Mouse (Mus musculus) adrenal gland, adult 18-20 months (tissue): ENCODE measurements at regions not wholly inside any gene's neighbourhood (a gene's known extent, or its start where the extent isn't known, plus 50 kb on each side); places are given as distances from the start of the nearest gene placed in this dataset.

Experiments used
- DNase-seq, 2 experiments: peaks; one replicate each; pipeline ENCODE4 v3.0.0; 2021 to 2022; ENCODE audit warnings: low spot score in 2 of 2

GRCm38 (mm10) chr16:97686561-97686960, 75.6 kb upstream of the Tmprss2 start:
- DNase-seq = no peak

DNA sequence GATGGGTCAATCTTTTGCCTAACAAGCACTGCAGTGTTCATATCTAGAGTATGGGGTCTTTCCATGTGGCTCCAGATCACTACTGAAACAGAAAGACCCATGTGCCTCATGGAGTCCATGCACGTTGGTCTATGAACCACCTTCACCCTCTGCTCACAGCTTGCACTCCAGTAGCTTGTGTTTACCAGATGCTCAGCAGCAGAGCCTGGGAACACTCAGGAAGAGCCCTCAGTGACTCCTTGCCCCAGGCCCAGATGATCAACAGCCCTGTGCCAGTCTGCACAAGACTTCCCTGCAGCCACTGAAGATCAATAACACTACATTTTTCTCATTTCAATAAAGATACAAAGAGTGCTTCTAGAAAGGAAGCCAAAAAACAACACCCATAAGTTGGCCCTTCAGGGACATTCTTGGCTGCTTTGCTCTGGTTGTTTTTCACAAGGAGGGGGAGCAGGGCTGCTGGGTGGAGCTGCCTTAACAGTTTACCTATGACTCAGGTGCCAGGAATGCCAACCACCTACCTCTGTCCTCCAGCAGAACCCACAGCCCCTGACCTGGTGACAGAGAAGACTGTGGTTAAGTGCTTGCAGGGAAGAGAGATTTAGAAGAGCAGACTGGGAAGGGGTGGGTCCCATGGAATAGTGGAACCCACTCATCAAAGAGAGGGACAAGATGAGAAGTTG, 74.7 kb upstream of the Tmprss2 start:
- no peak for DNase-seq

DNA sequence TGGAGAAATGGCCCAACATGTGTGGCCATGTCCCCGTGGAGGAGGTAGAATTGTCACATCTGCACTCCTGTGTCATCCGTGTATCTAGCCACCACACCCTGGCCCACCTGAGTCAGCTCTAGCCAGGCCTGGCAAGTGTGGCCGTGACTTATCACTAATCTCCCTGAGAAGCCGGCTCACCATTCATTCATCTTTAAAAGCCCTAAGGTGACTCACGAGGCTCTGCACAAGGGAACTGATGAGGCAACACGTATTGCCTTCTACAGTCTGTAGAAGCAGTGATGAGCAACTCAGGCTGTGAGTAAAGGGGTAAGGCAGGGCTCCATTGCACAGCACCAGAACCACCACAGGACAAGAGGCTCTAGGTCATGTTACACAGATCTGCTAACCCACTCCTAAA, 70.2 kb upstream of the Tmprss2 start:
- DNase-seq = peak in 1 of 2 experiments; percentile 14

DNA sequence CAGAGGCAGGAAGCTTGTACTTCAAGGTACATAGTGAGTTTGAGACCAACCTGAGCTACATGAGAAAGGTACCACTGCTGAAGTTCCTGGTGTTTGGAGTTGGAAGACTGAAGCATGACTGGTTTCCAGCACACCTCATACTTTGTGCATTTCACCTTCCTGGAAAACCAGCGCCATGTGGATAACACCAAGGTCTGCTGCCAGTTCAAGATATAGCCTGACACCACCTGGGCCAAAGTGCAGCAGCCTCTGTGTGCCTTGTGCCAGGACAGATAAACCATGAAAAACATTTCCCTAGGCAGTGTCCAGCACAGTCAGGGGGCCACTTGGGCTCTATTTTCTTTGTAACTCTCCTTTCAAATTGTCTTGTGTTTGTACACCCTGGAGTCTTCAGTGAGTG, 68.8 kb upstream of the Tmprss2 start:
- no peak for DNase-seq

GRCm38 (mm10) chr16:97679252-97679651, 68.3 kb upstream of the Tmprss2 start:
- DNase-seq = no peak

DNA sequence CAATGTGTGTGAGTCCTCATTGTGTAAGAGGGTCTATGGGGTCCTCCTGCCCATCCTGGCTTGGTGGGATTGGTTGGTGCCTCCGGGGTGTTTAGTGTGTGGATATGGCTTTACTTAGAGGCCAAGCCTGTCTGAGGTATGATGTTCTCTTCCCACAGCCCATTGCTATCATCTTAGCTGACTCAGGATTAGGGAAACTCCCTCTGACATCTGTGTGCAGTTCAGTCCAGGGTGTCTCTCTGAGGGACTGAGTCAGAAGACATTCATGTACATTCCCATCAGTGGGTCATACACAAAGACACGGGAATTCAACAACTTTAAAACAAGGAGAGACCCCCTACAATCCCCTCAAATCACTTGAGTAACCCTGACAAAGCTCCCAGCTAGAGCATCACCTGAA, 66.6 kb upstream of the Tmprss2 start:
- DNase-seq = no peak

- DNase-seq = no peak
Observed at GRCm38 (mm10) chr16:97673576-97673975, 62.6 kb upstream of the Tmprss2 start.

- DNase-seq = no peak
Observed at GRCm38 (mm10) chr16:97670131-97671038, 59.4 kb upstream of the Tmprss2 start.

DNA sequence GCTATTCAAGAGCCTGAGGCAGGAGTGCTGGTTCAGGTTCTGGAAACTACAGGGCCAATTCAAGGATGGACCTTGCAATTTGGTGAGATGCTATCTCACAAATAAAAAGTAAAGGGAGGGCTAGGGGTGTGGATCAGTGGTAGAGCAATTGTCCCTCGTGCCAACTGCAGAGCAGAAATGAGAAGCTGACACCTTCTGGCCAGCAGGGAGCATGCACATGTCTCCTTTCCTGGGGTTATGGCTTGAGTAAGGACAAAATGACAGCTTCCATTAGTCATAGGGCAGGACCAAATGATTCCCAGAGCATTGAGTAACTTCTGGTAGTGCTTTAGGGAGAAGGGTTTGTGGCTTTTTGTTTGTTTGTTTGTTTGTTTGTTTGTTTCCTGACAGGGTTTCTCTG, 56.5 kb upstream of the Tmprss2 start:
- DNase-seq = no peak

DNA sequence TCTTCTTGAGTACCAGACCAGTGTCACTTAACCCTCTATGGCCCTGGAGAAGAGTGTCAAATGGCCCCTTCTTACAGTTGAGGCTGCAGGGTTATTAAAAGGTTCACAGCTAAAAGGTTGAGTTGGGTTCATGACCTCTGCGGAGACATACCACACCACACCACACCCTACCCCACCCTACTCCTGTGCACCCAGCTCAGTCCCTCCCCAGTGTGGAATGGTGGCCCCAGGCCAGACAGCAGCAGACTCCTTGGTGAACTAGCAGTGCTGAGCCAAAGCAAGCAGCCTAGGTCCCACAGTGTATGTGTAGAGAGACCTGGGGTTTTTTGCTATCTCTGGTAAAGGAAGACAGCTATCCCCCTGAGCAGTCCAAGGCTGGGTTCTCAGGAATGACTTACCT, 54.5 kb upstream of the Tmprss2 start:
- DNase-seq = no peak
